Mouse (Mus musculus) heart, embryonic 16.5 days (tissue): ENCODE data around the gene Eif4b. TPM values are rescaled to one million over a fixed set of nuclear protein-coding genes. Genes with fewer than 3 reads are reported as not detected.

Source experiments
- ATAC-seq: fragments of 200-750 bp; cut with Nextera tagmentation; replicated peaks from 2 replicates; pipeline ENCODE4 v1.8.0; 2017; ENCODE audit warnings: moderate number of reproducible peaks; ENCODE audit not compliant: insufficient read depth, low FRiP score; ENCODE audit errors: extremely low read depth
- H3K27ac ChIP-seq: fragments of 300-500 bp; sonication (generic); 2 replicates; pipeline ENCODE4 v1.5.1; 2014; ENCODE audit warnings: mild to moderate bottlenecking, low read length, control low read depth, moderate library complexity
- H3K27me3 ChIP-seq: fragments of 300-500 bp; sonication (generic); 2 replicates; pipeline ENCODE4 v1.6.1; 2014; ENCODE audit warnings: low read length, mixed read lengths; ENCODE audit not compliant: control insufficient read depth, insufficient read depth
- H3K36me3 ChIP-seq: fragments of 300-500 bp; sonication (generic); 2 replicates; pipeline ENCODE4 v1.6.1; 2014; ENCODE audit not compliant: control insufficient read depth, insufficient read depth
- H3K4me1 ChIP-seq: fragments of 300-500 bp; sonication (generic); 2 replicates; pipeline ENCODE4 v1.6.1; 2014; ENCODE audit warnings: low read length, mixed read lengths; ENCODE audit not compliant: control insufficient read depth, insufficient read depth
- H3K4me2 ChIP-seq: fragments of 300-500 bp; sonication (generic); 2 replicates; pipeline ENCODE4 v1.6.1; 2014; ENCODE audit warnings: low read depth, mild to moderate bottlenecking, control low read depth, low read length
- H3K4me3 ChIP-seq: fragments of 300-500 bp; sonication (generic); 2 replicates; pipeline ENCODE4 v1.5.1; 2014; ENCODE audit warnings: mild to moderate bottlenecking, control low read depth, low read length
- H3K9ac ChIP-seq: fragments of 300-500 bp; sonication (generic); 2 replicates; pipeline ENCODE4 v1.6.1; 2014; ENCODE audit warnings: low read length, control low read depth
- H3K9me3 ChIP-seq: fragments of 300-500 bp; sonication (generic); replicated peaks from 2 replicates; pipeline ENCODE4 v1.6.1; 2016; ENCODE audit warnings: low read length; ENCODE audit not compliant: control insufficient read depth
- WGBS: fragments of 180-500 bp; shearing (Covaris S2); extraction: QIAGEN DNeasy Blood & Tissue Kit; methylation state at CpG from one replicate; pipeline ENCODE4 v1.1.7; 2014; 5-methylcytosine and 5-hydroxymethylcytosine counted together
- polyA plus RNA-seq: library from polyadenylated mRNA; unstranded; fragments of >200 nt; fragmentation: Nextera tagmentation; extraction: Ambion mirVana; gene quantifications from 2 replicates; pipeline ENCODE4 v1.2.1, GENCODE M21; 2015

Eif4b gene
- 71.5 and 75.0 TPM in 2 replicates for polyA plus RNA-seq

GRCm38 (mm10) chr15:102073559-102074069 is at the start of gene Eif4b:
Eif4b (plus strand) TSS chr15:102073773.
- Histone ChIP-seq H3K27ac (peak within 1 kb of the TSS; percentile 96), H3K4me3 (peak within 1 kb of the TSS; percentile 99), H3K27me3 (no peaks in the 10 kb centered on the region), H3K4me2 (peak within 1 kb of the TSS; percentile 96), H3K4me1 (peaks cover 13% of the 10 kb centered on the region), H3K36me3 (no peaks in the 10 kb centered on the region), H3K9ac (peak within 1 kb of the TSS; percentile 99), H3K9me3 (no peaks in the 10 kb centered on the region)
- WGBS: under 1% methylated on average over 58 of the region's 58 CpGs
- peak; percentile 94 for ATAC-seq

- peaks cover 24% of the 10 kb centered on the region for H3K4me1 ChIP-seq
- peaks cover 3% of the 10 kb centered on the region; the same call in 1 of the 2 replicates for H3K27me3 ChIP-seq
- 41% methylated on average over 8 of the region's 8 CpGs for WGBS
- H3K36me3 ChIP-seq: no peaks in the 10 kb centered on the region
- no peak overlapping the region for H3K9ac ChIP-seq
- peak; percentile 39; the same call in 1 of the 2 replicates for ATAC-seq
- H3K27ac ChIP-seq: peak overlapping the region; percentile 43; the same call in 1 of the 2 replicates
- no peaks in the 10 kb centered on the region for H3K9me3 ChIP-seq
- no peak overlapping the region for H3K4me2 ChIP-seq
- H3K4me3 ChIP-seq: no peak overlapping the region
These were observed 49.7 kb upstream of the Eif4b start for GRCm38 (mm10) chr15:102023888-102024287.

GRCm38 (mm10) chr15:102025136-102025872 is 48.3 kb upstream of the Eif4b start:
- 0 out of 2 replicates have a peak, but pooled peaks have one; percentile 16 for ATAC-seq
- Histone ChIP-seq H3K27me3 (peaks cover 3% of the 10 kb centered on the region; the same call in 1 of the 2 replicates), H3K4me3 (peak overlapping the region; percentile 27), H3K9me3 (no peaks in the 10 kb centered on the region), H3K27ac (peak overlapping the region; percentile 26; the same call in 1 of the 2 replicates), H3K4me2 (peak overlapping the region; percentile 66), H3K9ac (peak overlapping the region; percentile 53), H3K36me3 (no peaks in the 10 kb centered on the region), H3K4me1 (peaks cover 24% of the 10 kb centered on the region)
- WGBS: 8% methylated on average over 22 of the region's 22 CpGs

GRCm38 (mm10) chr15:102026430-102026829 is 47.1 kb upstream of the Eif4b start:
- no peaks in the 10 kb centered on the region for H3K9me3 ChIP-seq
- WGBS: 30% methylated on average over 12 of the region's 12 CpGs
- H3K4me1 ChIP-seq: peaks cover 24% of the 10 kb centered on the region
- H3K27ac ChIP-seq: no peak overlapping the region
- peak overlapping the region; percentile 66; the same call in 1 of the 2 replicates for H3K4me2 ChIP-seq
- H3K36me3 ChIP-seq: no peaks in the 10 kb centered on the region
- peaks cover 3% of the 10 kb centered on the region; the same call in 1 of the 2 replicates for H3K27me3 ChIP-seq
- no peak overlapping the region for H3K9ac ChIP-seq
- ATAC-seq: no peak
- H3K4me3 ChIP-seq: no peak overlapping the region

- H3K9ac ChIP-seq: peak within 1 kb of the TSS; percentile 69
- ATAC-seq: no peak
- H3K9me3 ChIP-seq: no peaks in the 10 kb centered on the region
- H3K27ac ChIP-seq: no peak within 1 kb of the TSS
- H3K4me3 ChIP-seq: peak within 1 kb of the TSS; percentile 47
- 2% methylated on average over 28 of the region's 28 CpGs for WGBS
- H3K27me3 ChIP-seq: peaks cover 3% of the 10 kb centered on the region; the same call in 1 of the 2 replicates
- H3K4me2 ChIP-seq: peak within 1 kb of the TSS; percentile 69
- H3K4me1 ChIP-seq: peaks cover 24% of the 10 kb centered on the region
- H3K36me3 ChIP-seq: no peaks in the 10 kb centered on the region
These were observed 45.5 kb upstream of the Eif4b start, which contains the start of gene Krt18 for GRCm38 (mm10) chr15:102028040-102028439. Krt18 (plus strand) TSS chr15:102028180.

- 0 out of 2 replicates have a peak, but pooled peaks cover 4% of the 10 kb centered on the region for H3K4me1 ChIP-seq
- no peaks in the 10 kb centered on the region for H3K9me3 ChIP-seq
- no peak overlapping the region for H3K4me3 ChIP-seq
- no peak overlapping the region for H3K9ac ChIP-seq
- no peaks in the 10 kb centered on the region for H3K36me3 ChIP-seq
- 58% methylated on average over 16 of the region's 16 CpGs for WGBS
- no peak overlapping the region for H3K4me2 ChIP-seq
- H3K27me3 ChIP-seq: no peaks in the 10 kb centered on the region
- H3K27ac ChIP-seq: 0 out of 2 replicates have a peak overlapping the region, but pooled peaks have one; percentile 12
- peak; percentile 41; the same call in 1 of the 2 replicates for ATAC-seq
These were observed 39.2 kb upstream of the Eif4b start for GRCm38 (mm10) chr15:102034121-102035053.

GRCm38 (mm10) chr15:102040277-102040676 is 33.3 kb upstream of the Eif4b start:
- WGBS: 76% methylated on average over 4 of the region's 4 CpGs
- ATAC-seq: no peak
- no peak overlapping the region for H3K4me2 ChIP-seq
- H3K36me3 ChIP-seq: no peaks in the 10 kb centered on the region
- H3K4me3 ChIP-seq: no peak overlapping the region
- no peaks in the 10 kb centered on the region for H3K4me1 ChIP-seq
- no peak overlapping the region for H3K9ac ChIP-seq
- H3K9me3 ChIP-seq: no peaks in the 10 kb centered on the region
- no peak overlapping the region for H3K27ac ChIP-seq
- no peaks in the 10 kb centered on the region for H3K27me3 ChIP-seq

- Histone ChIP-seq H3K9me3 (no peaks in the 10 kb centered on the region), H3K4me2 (no peak overlapping the region), H3K4me3 (no peak overlapping the region), H3K4me1 (no peaks in the 10 kb centered on the region), H3K9ac (no peak overlapping the region), H3K36me3 (no peaks in the 10 kb centered on the region), H3K27me3 (no peaks in the 10 kb centered on the region), H3K27ac (no peak overlapping the region)
- no peak for ATAC-seq
- WGBS: 56% methylated on average over 7 of the region's 7 CpGs
These were observed 31.6 kb upstream of the Eif4b start for GRCm38 (mm10) chr15:102041951-102042350.
